Mouse (Mus musculus): ENCODE measurements around the gene Exoc6b.

DNA sequence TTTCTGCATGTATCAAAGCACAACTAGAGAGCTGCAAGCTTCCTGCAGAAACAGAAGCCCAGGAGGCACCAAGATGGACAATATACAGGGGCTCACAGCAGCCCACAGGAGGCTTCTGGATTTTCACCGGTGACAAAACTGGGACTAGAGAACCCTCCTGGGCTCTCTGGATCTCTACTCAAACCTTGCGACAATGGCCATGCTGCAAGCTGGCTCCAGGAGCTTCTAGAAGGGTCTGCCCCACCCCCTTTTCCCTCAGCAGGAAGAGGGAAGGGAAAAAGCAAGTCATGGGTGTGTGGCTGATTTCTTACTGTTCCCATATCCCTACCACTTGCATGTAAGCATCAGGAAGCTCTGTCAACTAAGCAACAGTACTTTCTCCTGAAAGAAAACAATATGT lies 437.7 kb downstream of the Exoc6b start:
- TF ChIP-seq CTCF (IDR thresholded peaks at IDR 0.05; ENCODE audit: control insufficient read depth, insufficient read depth, insufficient replicate concordance, low read depth, low read length): no peak
- no peak for TF ChIP-seq POLR2A (IDR thresholded peaks at IDR 0.05; ENCODE audit: control insufficient read depth, low read depth, low read length)

Data from testis, adult 2 months (tissue).